Mouse (Mus musculus): ENCODE results near the gene Sgsm3.

- TF ChIP-seq CTCF (IDR thresholded peaks at IDR 0.05; ENCODE audit: low read depth) (no peak), EP300 (IDR thresholded peaks at IDR 0.05; ENCODE audit: low read depth) (no peak)
These were observed 55.5 kb downstream of the Sgsm3 start for GRCm38 (mm10) chr15:81032941-81033629.
